Mouse (Mus musculus) monocyte, adult 5-6 weeks (primary cell): ENCODE results near the gene Mylk. TPM values are rescaled to one million over a fixed set of nuclear protein-coding genes. Genes with fewer than 3 reads are reported as not detected.

Experiments
- ATAC-seq: fragments of 153-309, 156-312 bp; replicated peaks from 2 replicates; pipeline ENCODE4 v1.8.0; 2017; ENCODE audit warnings: mild to moderate bottlenecking; ENCODE audit not compliant: low TSS enrichment, insufficient number of reproducible peaks, severe bottlenecking, poor library complexity, low FRiP score
- total RNA-seq: library from RNA; stranded (forward); fragments of 200-1000, 200-491, 200-594 nt; gene quantifications from 3 replicates; pipeline ENCODE4 v1.2.3, GENCODE M21; 2017

Mylk gene
- total RNA-seq, 1 experiment from 2014 or later: 4.7 TPM

DNA sequence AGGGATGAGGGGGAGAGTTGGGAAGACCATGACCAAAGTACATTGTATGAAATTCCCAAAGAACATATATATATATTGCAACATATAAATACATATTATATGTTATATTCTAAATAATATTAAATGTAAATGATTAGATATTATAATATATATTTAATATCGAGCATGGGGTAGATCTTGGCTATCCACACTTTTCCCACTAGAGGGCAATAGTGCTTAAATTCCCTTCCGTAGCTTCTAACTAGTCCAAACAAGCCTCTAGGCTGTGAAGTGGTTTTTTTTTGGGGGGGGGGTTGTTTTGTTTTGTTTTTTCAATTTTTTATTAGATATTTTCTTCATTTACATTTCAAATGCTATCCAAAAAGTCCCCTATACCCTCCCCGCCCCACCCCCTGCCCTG lies 152.0 kb downstream of the Mylk start:
- no peak for ATAC-seq

DNA sequence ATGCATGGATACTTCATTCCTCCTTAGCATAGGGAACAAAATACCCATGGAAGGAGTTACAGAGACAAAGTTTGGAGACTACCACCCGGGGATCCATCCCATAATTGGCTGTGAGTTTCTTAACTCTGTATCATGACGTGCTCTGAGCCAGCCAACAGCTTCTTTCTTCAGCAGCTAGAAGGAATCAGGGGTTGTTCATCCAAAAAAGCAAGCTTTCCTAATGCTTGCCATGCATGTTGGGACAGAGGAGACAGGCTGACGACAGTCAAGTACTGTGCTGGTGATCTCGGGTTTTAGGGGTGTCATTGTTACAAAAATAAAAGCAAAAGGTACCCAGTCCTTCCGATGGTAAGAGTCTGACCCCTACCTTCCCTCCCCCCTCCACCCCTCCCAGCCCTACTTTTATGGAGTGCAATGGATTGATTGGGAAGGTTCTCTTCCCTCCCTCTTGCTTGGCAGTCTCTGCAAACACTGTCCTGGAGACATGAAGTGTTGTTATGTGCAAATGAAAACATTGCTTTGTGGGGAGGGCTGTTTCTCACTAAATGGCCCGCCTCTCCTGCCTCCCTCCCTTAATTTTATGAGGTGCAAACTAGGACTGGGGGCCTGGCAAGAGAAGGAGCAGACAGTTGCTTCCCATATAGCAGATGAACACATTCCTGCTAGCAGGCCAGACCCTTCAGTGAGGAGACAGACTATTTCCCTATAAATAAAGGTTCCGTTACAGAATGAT lies 153.2 kb downstream of the Mylk start:
- ATAC-seq: no peak

DNA sequence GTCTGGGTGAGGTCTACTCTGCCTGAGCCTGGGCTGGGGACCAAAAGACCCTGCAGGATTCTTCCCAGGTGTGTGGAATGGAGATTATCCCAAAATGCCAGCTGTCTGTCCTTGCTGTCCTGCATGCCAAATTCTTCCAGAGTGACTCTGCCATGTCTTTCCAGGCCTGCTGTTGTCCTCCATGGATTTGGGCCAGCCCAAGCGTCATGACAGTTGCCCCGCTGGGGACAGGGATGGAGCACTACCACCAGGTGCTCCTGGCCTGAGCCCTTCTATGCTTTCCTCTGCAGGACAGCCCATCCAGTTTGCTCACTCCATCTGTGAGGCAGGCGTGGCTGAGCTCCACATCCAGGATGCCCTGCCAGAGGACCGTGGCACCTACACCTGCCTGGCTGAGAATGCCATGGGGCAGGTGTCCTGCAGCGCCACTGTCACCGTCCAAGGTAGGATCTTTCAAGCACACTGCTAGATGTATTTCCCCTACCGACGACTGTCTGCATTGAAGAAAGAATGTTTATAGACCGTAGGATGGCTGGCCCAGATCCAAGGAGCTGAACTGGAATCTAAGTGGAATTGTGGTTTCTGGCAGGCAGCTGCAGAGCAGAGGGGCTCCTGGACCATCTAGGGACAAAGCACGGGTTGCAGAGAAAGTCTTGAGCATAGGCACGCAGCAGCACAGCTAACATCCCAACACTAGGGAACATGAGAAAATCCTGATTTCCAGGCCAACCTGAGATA lies 154.2 kb downstream of the Mylk start:
- no peak for ATAC-seq

DNA sequence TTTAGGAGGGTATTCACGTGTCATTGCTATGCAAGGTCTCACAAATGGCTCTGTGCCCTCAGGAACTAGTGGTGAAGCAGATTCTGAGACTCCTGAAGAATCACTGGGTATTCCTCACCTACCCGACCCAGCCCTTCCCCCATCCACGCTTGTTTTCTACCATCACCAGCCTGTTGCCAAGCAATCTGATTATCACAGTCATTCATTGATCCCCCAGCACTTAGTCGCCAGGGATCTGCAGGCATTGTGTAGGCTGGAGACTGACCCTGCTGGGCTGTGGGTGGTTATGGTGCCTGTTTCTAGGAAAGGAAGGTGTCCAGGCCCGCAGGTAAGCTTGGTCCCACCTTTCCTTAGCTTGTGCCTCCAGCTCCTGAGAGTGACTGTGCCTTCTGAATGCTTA lies 155.0 kb downstream of the Mylk start:
- no peak for ATAC-seq

DNA sequence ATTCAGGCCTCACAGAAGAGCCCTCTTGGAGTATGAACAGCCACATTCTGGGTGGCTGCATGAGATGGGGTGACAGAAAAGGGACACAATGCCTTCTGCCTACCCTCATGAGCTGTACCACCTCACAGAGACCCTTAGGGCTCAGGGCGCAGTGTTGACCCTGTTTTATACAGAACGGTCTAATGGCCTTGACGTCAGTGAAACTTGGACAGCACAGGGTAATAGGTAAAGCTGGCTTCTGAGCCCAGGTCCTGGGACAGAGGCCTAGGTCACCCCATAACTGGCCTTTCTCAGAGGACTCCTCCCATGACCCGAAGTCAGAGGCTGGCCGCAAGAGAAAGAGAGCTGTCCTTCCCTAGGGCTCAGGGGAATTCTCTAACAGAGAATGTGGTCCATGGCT lies 155.5 kb downstream of the Mylk start:
- no peak for ATAC-seq

DNA sequence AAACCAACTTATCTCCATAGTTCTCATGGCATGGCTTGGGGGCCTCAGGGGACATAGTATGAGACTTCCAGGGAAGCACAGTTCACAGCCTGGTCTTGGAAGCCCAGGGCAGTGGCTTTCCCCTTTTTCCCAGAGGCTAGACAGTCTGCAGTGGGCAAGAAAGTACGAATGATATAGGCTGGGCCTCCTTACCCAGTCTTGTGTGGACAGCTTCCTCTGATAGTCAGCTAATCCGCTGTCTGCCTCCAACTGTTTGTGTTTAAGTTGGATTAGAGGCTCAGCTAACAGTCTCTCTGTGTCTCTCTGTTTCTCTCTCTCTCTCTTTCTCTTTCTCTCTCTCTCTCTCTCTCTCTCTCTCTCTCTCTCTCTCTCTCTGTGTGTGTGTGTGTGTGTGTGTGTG lies 156.0 kb downstream of the Mylk start:
- no peak for ATAC-seq

DNA sequence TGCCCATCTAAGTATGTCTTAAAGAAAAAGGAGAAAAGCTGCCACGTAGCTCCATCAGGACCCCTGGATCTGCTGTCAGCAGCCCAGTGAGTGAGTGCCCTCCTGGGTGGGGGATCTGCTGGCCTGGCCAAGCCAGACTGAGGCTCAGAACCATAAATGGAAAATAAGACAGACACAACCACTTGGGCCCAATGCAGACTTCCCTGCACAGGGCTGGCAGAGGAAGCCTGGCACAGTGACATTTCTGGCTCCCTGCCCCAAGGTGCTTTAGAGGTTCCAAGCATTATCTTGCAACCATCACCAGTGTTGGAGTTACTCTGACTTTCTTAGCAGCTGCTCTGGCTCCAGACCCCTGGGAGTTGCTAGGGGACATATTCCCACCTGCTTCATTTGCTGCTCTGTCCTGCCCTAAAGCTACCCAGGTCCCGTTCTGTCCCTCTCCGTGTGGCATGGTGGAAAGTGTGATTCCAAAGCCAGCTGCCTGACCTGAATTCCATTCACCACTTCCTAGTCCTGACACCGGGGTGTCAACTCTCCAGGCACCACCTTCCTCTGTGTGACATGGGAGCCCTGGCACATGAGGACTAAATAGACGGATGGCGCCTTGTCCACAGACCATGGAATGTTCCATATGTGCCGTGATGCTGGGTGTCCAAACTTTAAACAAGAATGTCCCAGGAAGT lies 156.7 kb downstream of the Mylk start:
- no peak for ATAC-seq

DNA sequence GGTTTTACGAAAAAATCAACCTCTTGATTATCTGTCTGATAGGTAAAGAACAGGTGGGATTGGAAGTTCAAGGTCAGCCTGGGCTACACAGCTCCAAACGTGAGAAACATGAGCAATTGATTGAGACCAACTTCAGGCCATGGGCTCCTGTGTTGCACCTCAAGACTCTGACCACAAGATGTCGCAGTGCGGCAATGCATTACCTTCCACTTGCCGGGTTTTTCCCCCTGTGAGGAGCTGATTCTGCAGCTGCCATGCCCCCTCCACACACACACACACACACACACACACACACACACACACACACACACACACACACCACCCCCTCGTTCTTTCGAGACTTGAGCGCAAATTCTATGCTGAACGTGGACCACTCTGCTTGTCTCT lies 157.3 kb downstream of the Mylk start:
- no peak for ATAC-seq

DNA sequence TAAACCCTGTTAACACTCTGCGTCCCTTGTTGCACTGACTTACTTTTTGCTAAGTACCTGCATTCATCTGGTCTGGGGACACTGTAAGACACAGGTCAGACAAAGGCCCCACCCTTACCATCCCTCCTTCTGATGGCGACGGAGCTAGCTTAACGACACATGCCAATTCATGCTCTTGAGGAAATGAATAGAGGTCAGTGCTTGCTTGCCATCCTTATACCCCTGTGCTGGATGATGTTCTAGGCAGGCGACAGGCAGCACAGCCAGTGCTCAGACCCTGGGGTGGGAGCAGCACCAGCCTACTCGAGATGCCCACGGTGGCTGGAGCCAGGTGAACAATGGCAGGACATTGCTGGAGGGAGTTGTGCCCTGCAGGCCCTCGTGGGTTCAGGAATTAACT lies 157.8 kb downstream of the Mylk start:
- no peak for ATAC-seq

DNA sequence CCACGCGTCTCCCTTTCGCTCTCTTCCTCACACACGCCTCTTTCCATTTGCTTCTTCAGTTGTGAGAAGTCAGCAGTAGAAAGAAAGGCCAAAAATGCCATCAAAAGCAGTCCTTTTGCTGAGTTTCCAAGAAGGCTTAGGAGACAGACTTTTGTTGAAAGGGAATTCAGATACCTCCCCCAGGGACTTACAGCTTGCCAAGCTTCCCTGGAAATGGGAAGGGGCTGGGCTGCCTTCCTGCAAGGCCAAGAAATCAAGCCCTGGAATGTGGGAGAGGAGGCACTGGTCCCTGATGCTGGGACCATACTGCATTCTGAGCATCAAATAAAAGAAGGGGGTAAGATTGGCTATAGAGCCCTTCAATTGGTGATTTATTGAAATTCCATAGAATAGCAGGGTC lies 159.9 kb downstream of the Mylk start:
- no peak for ATAC-seq

DNA sequence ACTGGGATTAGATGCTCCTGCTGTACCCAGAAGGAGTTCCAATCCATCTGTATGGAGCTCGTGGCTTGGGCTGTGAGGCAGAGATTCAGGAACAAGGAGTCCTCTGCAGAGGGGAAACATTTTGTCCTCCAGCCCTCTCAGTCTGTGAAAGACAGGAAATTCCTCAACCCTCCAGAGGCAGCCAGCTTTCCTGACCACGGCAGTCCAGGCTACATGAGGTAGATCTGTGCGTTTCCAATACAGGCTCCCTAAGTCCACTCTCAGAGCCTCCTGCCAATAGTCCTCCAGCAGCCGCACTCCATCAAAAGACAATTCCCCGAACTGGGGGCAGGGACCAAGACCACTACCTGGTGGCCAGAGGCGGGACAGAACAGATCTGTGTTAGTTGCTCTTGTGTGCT lies 164.4 kb downstream of the Mylk start:
- ATAC-seq: no peak

DNA sequence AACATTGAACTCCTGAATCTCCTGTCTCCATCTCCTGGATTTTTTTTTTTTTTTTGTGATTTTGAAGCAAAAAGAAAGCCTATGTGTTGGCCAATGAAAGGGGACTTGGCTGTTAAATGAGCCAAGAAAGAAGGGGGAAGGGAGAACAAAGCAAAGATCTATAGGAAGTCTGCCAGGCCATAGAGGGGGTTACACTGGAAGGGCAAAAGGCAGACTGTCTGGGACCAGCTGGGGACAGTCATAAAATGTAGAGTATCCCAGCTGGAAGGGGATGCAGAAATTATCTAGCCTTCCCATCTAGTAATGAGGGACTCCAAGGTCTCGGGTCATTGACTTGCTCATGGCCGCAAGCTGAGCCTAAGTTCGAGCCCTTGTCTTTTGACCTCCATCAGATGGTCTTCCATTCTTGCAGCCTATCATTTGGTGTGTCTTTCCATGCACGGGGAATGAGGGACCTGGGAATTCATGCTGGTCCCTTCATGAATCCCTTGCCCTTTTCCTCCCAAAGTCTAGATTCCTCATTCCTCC lies 172.4 kb downstream of the Mylk start:
- no peak for ATAC-seq

DNA sequence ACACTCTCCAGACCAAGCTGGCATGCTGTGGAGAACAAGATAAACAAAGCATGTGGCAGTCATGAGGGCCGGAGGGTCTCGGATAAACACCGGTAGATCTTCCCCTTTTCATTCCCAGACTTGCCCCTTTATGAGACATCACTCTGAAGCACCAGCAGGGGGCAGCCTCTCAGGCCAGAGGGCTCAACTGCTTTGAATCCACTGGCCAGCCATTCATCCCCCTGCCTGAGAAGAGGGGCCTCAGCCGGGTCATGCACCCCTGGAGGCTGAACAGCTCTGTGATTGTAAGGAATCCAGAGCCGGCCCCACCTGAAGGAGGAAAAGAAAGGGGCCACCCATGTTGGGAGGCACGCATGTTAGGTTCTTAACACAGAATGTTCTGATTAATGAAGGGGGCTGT lies 175.2 kb downstream of the Mylk start:
- ATAC-seq: no peak

DNA sequence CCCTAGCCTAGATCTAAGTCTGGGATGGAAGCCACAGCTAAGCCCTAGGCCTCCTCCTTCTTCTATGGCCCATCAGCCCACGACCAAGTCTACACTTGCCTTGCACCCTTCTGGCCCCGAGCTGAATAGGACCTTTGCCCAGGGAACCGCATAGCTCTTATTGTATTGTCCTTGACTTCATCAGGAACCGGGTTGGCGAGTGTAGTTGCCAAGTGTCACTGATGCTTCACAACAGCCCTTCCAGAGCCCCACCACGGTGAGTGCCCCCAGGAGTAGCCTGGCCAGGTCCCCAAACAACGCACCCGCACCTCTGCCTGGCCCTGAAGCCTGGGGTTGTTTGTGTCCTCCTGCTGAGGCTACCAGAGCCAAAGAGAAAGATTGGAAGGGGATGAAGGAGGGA lies 175.9 kb downstream of the Mylk start:
- no peak for ATAC-seq

DNA sequence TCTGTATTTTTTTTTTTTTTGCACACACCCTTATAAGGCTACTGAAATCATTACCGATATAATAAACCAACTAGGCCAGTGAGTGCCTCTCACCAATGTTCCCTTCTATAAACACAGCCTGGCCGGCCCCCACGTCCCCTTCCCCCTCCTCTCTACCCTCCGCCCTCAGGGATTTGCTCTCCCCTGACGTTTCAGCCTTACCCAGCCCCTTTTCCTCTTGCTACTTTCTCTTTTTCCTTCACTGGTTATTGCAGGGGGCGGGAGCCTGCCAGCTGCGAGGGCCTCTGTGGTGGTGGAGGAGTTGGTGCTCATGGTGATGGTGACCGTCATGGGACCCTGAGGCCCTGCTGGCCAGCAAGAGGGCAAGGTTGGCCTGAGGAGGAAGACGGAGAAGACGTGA lies 176.3 kb downstream of the Mylk start:
- ATAC-seq: no peak

DNA sequence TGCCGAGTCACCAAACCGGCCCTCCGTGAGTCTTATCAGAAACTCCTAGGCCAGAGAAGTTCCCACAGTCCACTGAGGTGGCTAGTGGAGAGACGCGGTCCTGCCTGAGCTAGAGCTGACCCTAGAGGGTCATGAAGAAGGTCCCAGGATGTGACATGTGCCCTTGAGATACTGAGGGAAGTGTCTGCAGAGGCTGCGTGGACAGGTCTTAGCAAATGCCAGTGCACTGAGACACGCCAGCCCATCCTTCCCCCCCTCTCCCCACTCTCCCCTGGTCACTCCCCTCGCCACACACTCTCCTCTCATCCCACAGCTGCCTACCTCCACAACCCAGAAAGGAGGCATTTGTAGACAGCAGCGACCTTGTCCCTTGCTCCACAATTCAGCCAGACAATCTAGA lies 178.6 kb downstream of the Mylk start:
- no peak for ATAC-seq

DNA sequence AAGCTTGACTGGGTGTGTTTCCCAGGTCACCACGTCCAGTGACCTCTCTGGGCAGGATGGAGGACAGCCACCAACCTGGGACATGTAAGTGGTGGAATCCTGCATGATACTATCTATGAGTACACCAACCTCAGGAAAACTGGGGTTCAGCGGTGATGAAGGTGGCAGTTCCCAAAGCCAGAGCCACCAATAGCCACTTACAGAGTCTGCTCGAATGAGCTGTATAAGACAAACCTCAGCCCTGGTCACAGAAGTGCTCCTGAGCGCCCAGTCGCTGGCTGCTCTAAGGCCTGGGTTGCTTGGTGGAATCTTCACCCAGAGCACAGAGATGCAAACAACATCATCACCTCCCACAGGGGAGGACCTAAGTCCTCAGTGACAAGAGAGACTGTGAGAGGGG lies 179.3 kb downstream of the Mylk start:
- no peak for ATAC-seq

DNA sequence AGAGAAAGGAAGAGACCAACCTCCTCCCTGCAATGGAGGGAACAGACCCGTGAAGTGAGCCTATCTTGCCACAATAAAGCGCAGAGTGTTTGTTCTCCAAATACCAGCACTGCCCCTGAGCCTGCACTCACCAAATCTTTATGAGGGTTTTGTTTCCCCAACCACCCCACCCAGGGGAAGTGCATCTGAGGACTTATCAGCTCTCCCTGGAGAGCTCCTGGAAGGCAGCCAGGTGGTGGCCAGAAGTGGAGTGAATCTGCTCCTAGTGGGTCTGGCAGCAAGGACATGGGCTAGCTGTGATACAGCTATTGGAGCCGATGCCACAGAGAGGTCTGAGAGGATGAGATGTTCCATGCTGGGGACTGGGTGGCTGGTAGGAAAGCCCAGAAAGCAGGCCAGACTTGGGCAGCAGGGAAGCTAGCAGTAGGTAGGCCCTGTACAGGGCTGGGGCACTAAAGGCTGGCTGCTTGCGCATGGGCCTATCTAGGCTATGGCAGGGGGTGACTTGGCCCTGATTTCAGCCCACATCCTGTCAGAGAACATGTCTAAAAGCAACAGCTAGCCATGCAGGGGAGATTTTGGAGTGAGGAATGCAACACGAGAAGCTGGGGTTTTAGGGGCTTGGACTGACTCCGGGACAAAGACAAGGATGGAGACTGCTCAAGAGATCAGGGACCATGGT lies 180.1 kb downstream of the Mylk start:
- ATAC-seq: no peak
